Mouse (Mus musculus) embryonic fibroblast, embryonic 13.5 days (primary cell): ENCODE measurements around the gene Ppfia2.
A peak's percentile ranks its signal among the peaks of the same experiment; 100 is the strongest.

Source experiments
- CTCF ChIP-seq: IDR thresholded peaks from 2 replicates; pipeline ENCODE4 v1.5.1; 2011; ENCODE audit warnings: mild to moderate bottlenecking, control low read depth, low read length, moderate library complexity, borderline replicate concordance; ENCODE audit not compliant: insufficient read depth
- POLR2A ChIP-seq: IDR thresholded peaks from 2 replicates; pipeline ENCODE4 v1.6.1; 2011; ENCODE audit warnings: low read depth, mild to moderate bottlenecking, control low read depth, low read length, moderate library complexity

DNA sequence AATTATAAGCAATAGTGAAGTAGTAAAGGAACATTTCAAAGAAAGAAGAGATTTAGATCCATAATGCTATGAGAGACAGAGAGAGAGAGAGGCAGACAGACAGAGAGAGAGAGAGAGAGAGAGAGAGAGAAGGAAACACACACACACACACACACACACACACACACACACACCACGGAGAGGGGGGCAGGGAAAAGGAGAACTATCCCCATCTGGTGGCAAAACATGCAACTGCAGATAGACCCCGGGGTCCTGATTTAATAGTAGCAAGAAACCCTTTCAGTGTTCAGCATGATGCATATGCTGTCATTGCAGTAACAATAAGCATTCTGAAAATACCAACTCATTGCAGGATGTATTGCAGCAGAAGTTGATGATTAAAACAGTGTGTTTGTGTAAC is 442.9 kb downstream of the Ppfia2 start:
- TF ChIP-seq CTCF (0 out of 2 replicates have a peak, but pooled peaks have one; percentile 8), POLR2A (no peak)
